Mouse (Mus musculus): ENCODE data around the gene Ptk6. TPM values are rescaled to one million over a fixed set of nuclear protein-coding genes. Genes with fewer than 3 reads are reported as not detected.
"Not testable (repeated sequence)": the region's sequence is repeated elsewhere in the genome, so short reads cannot be mapped to it uniquely, and the experiment has no call there.

Gene Ptk6
- polyA plus RNA-seq, 1 experiment from 2014 or later: 0.04 TPM

GRCm38 (mm10) chr2:181216037-181216436 is 13.4 kb upstream of the Ptk6 start:
- peaks cover 48% of the 10 kb centered on the region for H3K4me1 ChIP-seq
- H3K4me3 ChIP-seq: no peak overlapping the region
- H3K27ac ChIP-seq: no peak overlapping the region
- WGBS (ENCODE audit: insufficient replicate concordance): 68% methylated on average over 6 of the region's 6 CpGs
- peaks cover 71% of the 10 kb centered on the region for H3K27me3 ChIP-seq (replicated peaks)
- no peaks in the 10 kb centered on the region for H3K36me3 ChIP-seq
- no peak overlapping the region for H3K9ac ChIP-seq
- no peaks in the 10 kb centered on the region for H3K9me3 ChIP-seq (replicated peaks)
- ATAC-seq: 0 out of 2 replicates have a peak, but pooled peaks have one; percentile 19
- H3K4me2 ChIP-seq: no peak overlapping the region

- WGBS (ENCODE audit: insufficient replicate concordance): 3% methylated on average over 17 of the region's 17 CpGs
- Histone ChIP-seq H3K9me3 (replicated peaks) (no peaks in the 10 kb centered on the region), H3K4me3 (peak within 1 kb of the TSS; percentile 40), H3K27me3 (replicated peaks) (peaks cover 75% of the 10 kb centered on the region), H3K4me2 (peak within 1 kb of the TSS; percentile 65), H3K9ac (no peak within 1 kb of the TSS), H3K36me3 (no peaks in the 10 kb centered on the region), H3K27ac (no peak within 1 kb of the TSS), H3K4me1 (peaks cover 28% of the 10 kb centered on the region)
- peak; percentile 58 for ATAC-seq
Observed at GRCm38 (mm10) chr2:181213021-181213445, 10.4 kb upstream of the Ptk6 start, which contains the start of gene Srms. Gene Srms, minus strand, starts transcription at chr2:181213185.

GRCm38 (mm10) chr2:181212389-181213020 is 9.9 kb upstream of the Ptk6 start:
- Histone ChIP-seq H3K27me3 (replicated peaks) (peaks cover 81% of the 10 kb centered on the region), H3K9ac (no peak overlapping the region), H3K27ac (no peak overlapping the region), H3K36me3 (no peaks in the 10 kb centered on the region), H3K9me3 (replicated peaks) (no peaks in the 10 kb centered on the region), H3K4me2 (peak overlapping the region; percentile 65), H3K4me1 (peaks cover 28% of the 10 kb centered on the region), H3K4me3 (peak overlapping the region; percentile 40)
- ATAC-seq: no peak
- WGBS (ENCODE audit: insufficient replicate concordance): 5% methylated on average over 34 of the region's 34 CpGs

- Histone ChIP-seq H3K4me1 (peaks cover 31% of the 10 kb centered on the region), H3K27ac (peak overlapping the region; percentile 75), H3K9me3 (replicated peaks) (no peaks in the 10 kb centered on the region), H3K36me3 (no peaks in the 10 kb centered on the region), H3K4me3 (peak overlapping the region; percentile 24), H3K27me3 (replicated peaks) (peaks cover 69% of the 10 kb centered on the region), H3K4me2 (peak overlapping the region; percentile 67), H3K9ac (0 out of 2 replicates have a peak overlapping the region, but pooled peaks have one; percentile 25)
- WGBS (ENCODE audit: insufficient replicate concordance): 39% methylated on average over 9 of the region's 9 CpGs
- ATAC-seq: peak; percentile 98
Observed at GRCm38 (mm10) chr2:181206118-181206517, 3.5 kb upstream of the Ptk6 start.

- peak overlapping the region; percentile 24 for H3K4me3 ChIP-seq
- H3K4me2 ChIP-seq: peak overlapping the region; percentile 67
- 62% methylated on average over 5 of the region's 5 CpGs for WGBS (ENCODE audit: insufficient replicate concordance)
- ATAC-seq: peak; percentile 77
- H3K27ac ChIP-seq: peak overlapping the region; percentile 75
- peaks cover 69% of the 10 kb centered on the region for H3K27me3 ChIP-seq (replicated peaks)
- H3K9me3 ChIP-seq (replicated peaks): no peaks in the 10 kb centered on the region
- H3K9ac ChIP-seq: 0 out of 2 replicates have a peak overlapping the region, but pooled peaks have one; percentile 25
- peaks cover 31% of the 10 kb centered on the region for H3K4me1 ChIP-seq
- no peaks in the 10 kb centered on the region for H3K36me3 ChIP-seq
Observed at GRCm38 (mm10) chr2:181205678-181206077, 3.1 kb upstream of the Ptk6 start.

- no peaks in the 10 kb centered on the region for H3K9me3 ChIP-seq (replicated peaks)
- 70% methylated on average over 6 of the region's 6 CpGs for WGBS (ENCODE audit: insufficient replicate concordance)
- H3K27me3 ChIP-seq (replicated peaks): peaks cover 53% of the 10 kb centered on the region
- H3K36me3 ChIP-seq: no peaks in the 10 kb centered on the region
- H3K27ac ChIP-seq: no peak overlapping the region
- H3K4me1 ChIP-seq: peaks cover 31% of the 10 kb centered on the region
- ATAC-seq: no peak
- no peak overlapping the region for H3K4me2 ChIP-seq
- H3K9ac ChIP-seq: no peak overlapping the region
- H3K4me3 ChIP-seq: no peak overlapping the region
Observed at GRCm38 (mm10) chr2:181202886-181203285, 297 bp upstream of the Ptk6 start.

GRCm38 (mm10) chr2:181201606-181202005 is 983 bp downstream of the Ptk6 start:
- Histone ChIP-seq H3K4me1 (peaks cover 29% of the 10 kb centered on the region), H3K4me2 (no peak overlapping the region), H3K27ac (no peak overlapping the region), H3K9ac (no peak overlapping the region), H3K4me3 (no peak overlapping the region), H3K27me3 (replicated peaks) (peaks cover 44% of the 10 kb centered on the region), H3K36me3 (no peaks in the 10 kb centered on the region), H3K9me3 (replicated peaks) (no peaks in the 10 kb centered on the region)
- no peak for ATAC-seq
- WGBS (ENCODE audit: insufficient replicate concordance): 48% methylated on average over 3 of the region's 3 CpGs

GRCm38 (mm10) chr2:181196628-181197300 is 5.8 kb downstream of the Ptk6 start:
- Histone ChIP-seq H3K4me2 (no peak overlapping the region), H3K27ac (no peak overlapping the region), H3K4me1 (peaks cover 12% of the 10 kb centered on the region), H3K9me3 (replicated peaks) (no peaks in the 10 kb centered on the region), H3K4me3 (no peak overlapping the region), H3K9ac (no peak overlapping the region), H3K27me3 (replicated peaks) (peaks cover 30% of the 10 kb centered on the region), H3K36me3 (no peaks in the 10 kb centered on the region)
- WGBS (ENCODE audit: insufficient replicate concordance): 54% methylated on average over 4 of the region's 4 CpGs
- peak; percentile 78 for ATAC-seq

GRCm38 (mm10) chr2:181193044-181193443 is 9.5 kb downstream of the Ptk6 start:
- no peak for ATAC-seq

GRCm38 (mm10) chr2:181191936-181192335 is 10.7 kb downstream of the Ptk6 start:
- ATAC-seq: no peak
- Histone ChIP-seq H3K27me3 (replicated peaks) (peaks cover 11% of the 10 kb centered on the region; the same call in 1 of the 2 replicates), H3K9ac (no peak overlapping the region), H3K4me1 (peaks cover 32% of the 10 kb centered on the region), H3K27ac (no peak overlapping the region), H3K4me3 (no peak overlapping the region), H3K36me3 (peaks cover 8% of the 10 kb centered on the region; the same call in 1 of the 2 replicates), H3K9me3 (replicated peaks) (no peaks in the 10 kb centered on the region), H3K4me2 (no peak overlapping the region)
- 71% methylated on average over 4 of the region's 4 CpGs for WGBS (ENCODE audit: insufficient replicate concordance)

More at GRCm38 (mm10) chr2:181193044-181193443, 9.5 kb downstream of the Ptk6 start:
- 47% methylated on average over 3 of the region's 3 CpGs for WGBS (ENCODE audit: insufficient replicate concordance)
- Histone ChIP-seq H3K27me3 (replicated peaks) (peaks cover 14% of the 10 kb centered on the region; the same call in 1 of the 2 replicates), H3K27ac (no peak overlapping the region), H3K9me3 (replicated peaks) (no peaks in the 10 kb centered on the region), H3K9ac (no peak overlapping the region), H3K36me3 (peaks cover 8% of the 10 kb centered on the region; the same call in 1 of the 2 replicates), H3K4me1 (peaks cover 28% of the 10 kb centered on the region), H3K4me2 (no peak overlapping the region), H3K4me3 (no peak overlapping the region)

GRCm38 (mm10) chr2:181191385-181191784 is 11.2 kb downstream of the Ptk6 start:
- not testable (repeated sequence) for H3K27ac ChIP-seq; H3K9ac ChIP-seq; H3K36me3 ChIP-seq; ATAC-seq; H3K9me3 ChIP-seq (replicated peaks); H3K4me2 ChIP-seq; H3K4me3 ChIP-seq
- Histone ChIP-seq H3K27me3 (replicated peaks) (peaks cover 11% of the 10 kb centered on the region; the same call in 1 of the 2 replicates), H3K4me1 (peaks cover 29% of the 10 kb centered on the region)
- 54% methylated on average over 4 of the region's 4 CpGs for WGBS (ENCODE audit: insufficient replicate concordance)

- Histone ChIP-seq H3K36me3 (peaks cover 8% of the 10 kb centered on the region; the same call in 1 of the 2 replicates), H3K4me3 (no peak overlapping the region), H3K4me2 (no peak overlapping the region), H3K27ac (no peak overlapping the region), H3K4me1 (peaks cover 23% of the 10 kb centered on the region), H3K27me3 (replicated peaks) (peaks cover under 1% of the 10 kb centered on the region; the same call in 1 of the 2 replicates), H3K9me3 (replicated peaks) (no peaks in the 10 kb centered on the region), H3K9ac (no peak overlapping the region)
- no peak for ATAC-seq
- WGBS (ENCODE audit: insufficient replicate concordance): 69% methylated on average over 1 of the region's 1 CpGs
Observed at GRCm38 (mm10) chr2:181189321-181189720, 13.3 kb downstream of the Ptk6 start.

All from liver, embryonic 12.5 days (tissue).